Mouse (Mus musculus): Measurements from ENCODE around the gene Dbn1.

Dbn1 gene

GRCm38 (mm10) chr13:55510332-55510667 lies 22.4 kb upstream of the Dbn1 start:
- DNase-seq = no peak

GRCm38 (mm10) chr13:55508531-55508930 lies 20.6 kb upstream of the Dbn1 start:
- no peak for DNase-seq

GRCm38 (mm10) chr13:55507877-55508276 lies 20.0 kb upstream of the Dbn1 start:
- no peak for DNase-seq

- no peak for DNase-seq
Observed at GRCm38 (mm10) chr13:55506697-55507096, 18.8 kb upstream of the Dbn1 start.

- no peak for DNase-seq
Observed at GRCm38 (mm10) chr13:55505810-55506209, 17.9 kb upstream of the Dbn1 start.

GRCm38 (mm10) chr13:55504390-55504789 lies 16.5 kb upstream of the Dbn1 start:
- DNase-seq = no peak

GRCm38 (mm10) chr13:55502405-55502804 lies 14.5 kb upstream of the Dbn1 start:
- no peak for DNase-seq

GRCm38 (mm10) chr13:55500575-55500974 lies 12.7 kb upstream of the Dbn1 start:
- DNase-seq = no peak

- DNase-seq = no peak
Observed at GRCm38 (mm10) chr13:55498906-55499305, 11.0 kb upstream of the Dbn1 start.

- no peak for DNase-seq
Observed at GRCm38 (mm10) chr13:55496661-55497060, 8.8 kb upstream of the Dbn1 start.

- no peak for DNase-seq
Observed at GRCm38 (mm10) chr13:55495702-55496101, 7.8 kb upstream of the Dbn1 start.

GRCm38 (mm10) chr13:55494883-55495621 lies 7.1 kb upstream of the Dbn1 start:
- no peak for DNase-seq

- DNase-seq = no peak
Observed at GRCm38 (mm10) chr13:55494257-55494656, 6.3 kb upstream of the Dbn1 start.

- DNase-seq = no peak
Observed at GRCm38 (mm10) chr13:55486916-55487577, 864 bp downstream of the Dbn1 start.

GRCm38 (mm10) chr13:55486029-55486794 lies 1.7 kb downstream of the Dbn1 start:
- no peak for DNase-seq

- peak in 1 of 2 experiments; percentile 43 for DNase-seq
Observed at GRCm38 (mm10) chr13:55484520-55485088, 3.3 kb downstream of the Dbn1 start.

- DNase-seq = no peak
Observed at GRCm38 (mm10) chr13:55483593-55483992, 4.3 kb downstream of the Dbn1 start.

GRCm38 (mm10) chr13:55483071-55483470 lies 4.8 kb downstream of the Dbn1 start:
- DNase-seq = no peak

GRCm38 (mm10) chr13:55482542-55482941 lies 5.4 kb downstream of the Dbn1 start:
- no peak for DNase-seq

GRCm38 (mm10) chr13:55479929-55480328 lies 8.0 kb downstream of the Dbn1 start:
- no peak for DNase-seq

GRCm38 (mm10) chr13:55479008-55479407 lies 8.9 kb downstream of the Dbn1 start:
- DNase-seq = no peak

GRCm38 (mm10) chr13:55478036-55478435 lies 9.9 kb downstream of the Dbn1 start:
- no peak for DNase-seq

- no peak for DNase-seq
Observed at GRCm38 (mm10) chr13:55477492-55477891, 10.4 kb downstream of the Dbn1 start.
